Mouse (Mus musculus) monocyte, adult 5-6 weeks (primary cell): Measurements from ENCODE around the gene Jph2. TPM values are rescaled to one million over a fixed set of nuclear protein-coding genes. Genes with fewer than 3 reads are reported as not detected.

Source experiments
- ATAC-seq: fragments of 153-309, 156-312 bp; replicated peaks from 2 replicates; pipeline ENCODE4 v1.8.0; 2017; ENCODE audit warnings: mild to moderate bottlenecking; ENCODE audit not compliant: low TSS enrichment, insufficient number of reproducible peaks, severe bottlenecking, poor library complexity, low FRiP score
- total RNA-seq: library from RNA; stranded (forward); fragments of 200-1000, 200-491, 200-594 nt; gene quantifications from 3 replicates; pipeline ENCODE4 v1.2.3, GENCODE M21; 2017

Jph2 gene
- total RNA-seq, 1 experiment from 2014 or later = not detected

DNA sequence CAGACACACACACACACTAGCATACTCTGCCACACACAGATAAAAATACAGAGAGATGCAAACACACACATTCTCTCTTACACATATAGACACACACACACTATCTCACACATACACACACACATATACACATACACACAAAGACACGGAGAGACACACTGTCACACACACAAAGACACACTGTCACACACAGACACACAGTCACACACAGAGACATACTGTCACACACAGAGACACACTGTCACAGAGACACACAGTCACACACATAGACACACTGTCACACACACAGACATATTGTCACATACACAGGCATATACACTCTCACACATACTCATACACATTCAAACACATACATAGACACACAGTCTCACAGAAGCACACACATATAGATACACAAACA lies 25.2 kb downstream of the Jph2 start:
- no peak for ATAC-seq

DNA sequence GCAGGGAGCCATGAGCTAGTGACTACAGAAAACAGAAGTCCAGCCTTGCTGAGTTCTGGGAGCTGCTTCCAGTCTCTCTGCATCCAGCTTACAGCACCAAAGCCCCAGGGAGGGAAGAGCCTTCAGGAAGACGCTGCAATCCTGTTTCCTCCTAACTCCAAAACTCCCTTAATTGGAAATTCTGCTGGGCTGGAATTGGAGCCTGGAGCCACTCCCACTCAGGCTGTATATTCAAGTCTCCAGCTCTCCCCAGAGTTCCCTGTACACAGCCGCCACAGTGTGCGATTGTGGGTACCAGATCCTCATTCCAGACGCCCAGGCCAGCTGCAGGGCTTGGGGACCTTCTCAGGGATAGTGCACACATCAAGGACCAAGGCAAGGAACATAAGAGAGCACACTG lies 27.6 kb downstream of the Jph2 start:
- ATAC-seq = no peak

DNA sequence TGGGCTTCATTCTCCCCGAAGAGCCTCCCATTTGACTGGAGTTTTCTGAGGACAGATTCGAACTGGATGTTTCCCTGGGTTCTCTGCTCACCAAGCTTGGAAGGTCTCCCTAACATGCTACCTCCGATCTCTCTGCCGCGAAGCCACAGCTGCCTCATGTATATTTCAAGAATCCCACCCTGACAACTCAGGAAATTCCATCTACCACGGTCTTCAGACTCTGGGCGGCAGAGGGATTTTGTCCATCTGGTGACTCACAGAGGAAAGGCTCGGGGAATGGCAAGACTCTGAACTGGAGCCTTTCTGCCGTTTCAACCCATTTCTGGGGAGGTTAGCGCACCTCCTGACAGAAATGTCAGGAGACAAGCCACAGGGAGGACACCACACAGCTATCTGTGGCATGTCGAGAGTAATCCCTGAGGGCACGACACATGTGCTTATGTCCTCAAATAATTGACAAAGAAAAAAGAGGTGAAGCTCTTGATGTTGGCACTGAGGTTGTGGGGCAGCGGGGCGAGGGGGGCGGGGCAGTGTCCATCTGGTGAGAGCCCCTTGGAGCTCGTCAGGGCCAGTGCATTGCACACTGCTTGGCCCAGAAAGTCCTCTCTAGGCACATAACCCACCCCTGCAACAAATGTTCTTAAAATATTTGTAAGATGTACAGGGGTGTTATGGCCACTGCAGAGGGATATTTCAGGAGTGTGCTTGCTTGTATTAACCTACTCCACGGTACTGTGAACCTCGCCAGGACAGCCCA lies 32.8 kb downstream of the Jph2 start:
- no peak for ATAC-seq

DNA sequence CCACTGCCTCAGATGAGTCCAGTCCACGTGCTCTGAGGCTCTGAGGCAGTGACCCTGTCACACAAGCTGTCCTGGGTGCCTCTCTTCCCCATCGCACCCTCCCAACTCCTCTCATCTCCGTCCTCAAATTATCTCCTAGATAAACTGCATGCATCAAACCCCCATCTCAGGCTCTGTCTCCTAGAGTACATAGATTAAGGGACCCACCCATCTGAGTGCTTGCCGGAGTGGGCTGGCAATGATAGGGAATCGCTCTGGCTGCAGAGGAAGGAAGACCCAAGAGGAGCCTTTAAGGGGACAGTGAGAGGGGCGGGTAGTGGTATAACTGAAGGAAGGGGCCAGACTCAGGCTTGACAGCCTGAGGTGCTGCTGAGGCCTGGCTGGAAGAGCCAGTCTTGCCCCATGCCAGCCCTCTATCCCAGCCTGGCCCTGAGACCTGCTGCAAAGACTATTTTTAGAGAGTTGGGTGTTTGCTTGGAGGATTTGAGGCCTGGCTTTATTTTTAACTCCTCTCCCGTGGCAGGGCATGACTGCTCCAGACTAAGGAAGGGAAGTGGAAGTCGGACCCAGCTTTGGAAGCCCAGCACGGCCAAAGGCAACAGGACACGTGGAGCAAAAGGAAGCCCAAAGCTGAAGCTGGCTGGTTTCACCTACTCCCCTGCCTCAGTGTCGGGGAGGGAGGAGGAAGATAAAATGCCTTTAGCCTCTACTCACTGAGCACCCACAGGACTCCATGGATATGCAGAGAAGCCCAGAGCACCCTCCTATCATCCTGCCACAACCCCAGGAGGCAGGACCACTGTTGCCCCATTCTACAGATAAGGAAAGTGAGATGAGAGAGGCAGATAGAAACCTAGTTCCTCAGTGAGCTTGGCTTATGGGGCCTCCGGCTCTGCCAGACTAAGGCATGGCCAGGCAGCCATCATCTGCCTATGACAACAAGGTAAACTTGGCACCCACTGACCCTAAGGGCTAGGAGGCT lies 34.6 kb downstream of the Jph2 start:
- no peak for ATAC-seq

DNA sequence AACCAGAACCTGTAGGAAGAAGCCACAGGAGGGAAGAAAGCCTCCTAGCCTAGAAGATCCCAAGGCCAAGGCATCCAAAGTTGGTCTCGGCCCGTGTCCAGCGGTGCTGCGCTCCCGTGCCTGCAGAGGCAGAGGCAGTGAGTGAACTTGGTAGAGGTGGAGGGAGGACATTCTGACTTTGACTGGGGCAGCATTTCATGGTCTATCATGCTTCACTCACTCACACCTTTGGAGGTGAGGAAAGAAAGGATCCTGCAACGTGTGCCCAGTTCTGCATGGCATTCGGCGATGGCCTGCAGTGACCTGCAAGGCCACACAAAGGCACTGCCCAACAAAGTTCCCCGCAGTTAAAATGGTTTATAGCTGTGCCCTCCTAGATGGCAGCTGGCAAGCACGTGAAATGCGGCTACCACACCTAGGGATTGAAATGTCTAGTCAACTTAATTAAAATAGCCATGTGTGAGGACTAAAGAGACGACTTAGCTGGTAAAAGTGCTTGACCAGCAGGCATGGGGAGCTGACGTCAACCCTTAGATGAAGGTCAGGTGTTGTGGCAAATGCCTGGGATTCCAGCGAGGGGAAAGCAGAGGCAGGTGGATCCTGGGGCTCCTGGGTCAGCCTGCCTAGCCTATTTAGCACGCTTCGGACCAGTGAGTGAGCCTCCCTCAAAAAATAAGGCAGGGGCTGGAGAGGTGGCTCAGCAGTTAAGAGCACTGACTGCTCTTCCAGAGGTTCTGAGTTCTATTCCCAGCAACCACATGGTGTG lies 36.8 kb downstream of the Jph2 start:
- ATAC-seq = no peak

DNA sequence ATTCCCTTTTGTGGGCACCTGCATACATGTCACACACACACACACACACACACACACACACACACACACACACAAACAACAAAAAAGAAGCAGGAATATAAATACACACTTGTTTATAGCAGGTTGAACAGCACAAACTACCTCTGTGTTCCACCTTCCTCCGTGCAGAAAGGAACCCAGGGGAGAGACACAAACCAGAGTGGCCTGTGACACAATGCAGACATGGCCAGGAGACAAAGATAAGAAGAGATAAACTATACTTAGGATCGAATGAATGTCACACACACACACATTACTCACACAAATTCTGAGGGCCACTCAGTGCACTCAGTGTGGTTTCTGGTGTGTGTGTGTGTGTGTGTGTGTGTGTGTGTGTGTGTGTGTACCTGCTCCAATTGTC lies 38.5 kb downstream of the Jph2 start:
- ATAC-seq = no peak

DNA sequence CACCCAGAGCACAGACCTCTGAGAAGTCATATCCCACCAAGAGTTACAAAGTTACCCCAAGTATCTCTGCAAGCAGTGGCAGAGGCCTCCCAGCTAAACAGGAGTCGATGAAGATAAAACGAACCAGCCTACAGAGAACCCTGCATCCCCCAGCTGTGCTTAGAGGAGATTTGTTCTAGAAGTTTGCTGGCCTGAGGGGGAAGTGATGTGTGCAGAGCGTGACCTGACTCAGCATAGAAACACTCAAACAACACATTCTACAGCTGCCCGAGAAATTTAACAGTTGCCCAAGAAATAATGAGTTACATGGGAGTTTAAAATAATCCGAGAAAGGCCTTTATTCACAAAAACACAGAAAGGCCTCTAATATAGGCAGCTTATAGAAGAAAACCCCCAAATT lies 39.1 kb downstream of the Jph2 start:
- no peak for ATAC-seq

DNA sequence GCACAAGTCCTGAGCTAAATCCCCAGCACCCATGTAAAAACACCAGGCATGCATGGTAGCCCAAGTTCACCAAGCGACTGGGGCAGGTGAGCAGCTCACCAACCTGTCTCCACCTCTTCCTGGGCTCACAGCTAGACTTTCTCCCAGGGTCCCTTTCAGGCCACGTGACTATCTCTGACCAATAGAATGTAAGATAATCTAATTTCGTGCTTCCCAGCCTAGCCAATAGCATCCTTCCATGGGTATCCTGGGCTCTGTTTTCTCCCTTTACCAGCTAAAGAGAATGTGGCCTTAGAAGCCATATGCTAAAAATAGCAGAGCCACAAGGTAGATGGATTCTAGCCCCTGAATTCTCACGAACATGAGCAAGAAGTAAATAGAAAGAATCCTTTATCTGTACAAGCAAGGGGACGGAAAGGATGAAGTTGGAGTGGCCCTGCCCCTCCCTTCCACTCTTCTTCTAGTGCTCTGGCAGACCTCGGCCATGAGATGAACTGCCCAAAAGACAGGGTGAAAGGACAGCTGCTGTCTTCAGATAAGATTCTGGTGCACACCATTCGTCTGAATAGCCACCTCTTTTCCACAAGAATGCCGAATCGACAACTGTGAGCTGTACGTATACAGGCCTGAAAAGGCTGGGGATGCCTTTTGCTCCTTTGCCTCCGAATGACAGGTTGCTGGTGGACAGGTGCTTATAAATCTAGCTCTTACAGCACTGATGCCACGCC lies 41.5 kb downstream of the Jph2 start:
- no peak for ATAC-seq

DNA sequence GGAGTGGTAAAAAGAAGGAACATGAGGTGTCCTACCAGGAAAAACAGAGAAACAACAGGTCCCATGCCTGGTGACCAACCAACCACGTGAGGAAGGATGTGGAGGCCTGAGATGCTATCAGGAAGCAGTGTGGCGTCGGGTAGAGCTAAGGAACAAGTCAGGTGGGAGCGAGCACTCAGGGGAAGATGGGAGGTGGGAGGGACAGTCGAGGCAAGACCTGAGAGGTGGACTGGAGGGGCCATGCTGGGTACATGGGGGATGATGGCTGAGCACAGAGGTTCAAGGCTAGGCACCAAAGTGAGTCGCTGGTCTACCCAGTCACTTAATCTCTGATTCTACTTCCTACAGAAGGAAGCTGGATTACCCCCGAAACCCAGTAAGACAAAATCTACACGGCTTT lies 42.1 kb downstream of the Jph2 start:
- no peak for ATAC-seq

DNA sequence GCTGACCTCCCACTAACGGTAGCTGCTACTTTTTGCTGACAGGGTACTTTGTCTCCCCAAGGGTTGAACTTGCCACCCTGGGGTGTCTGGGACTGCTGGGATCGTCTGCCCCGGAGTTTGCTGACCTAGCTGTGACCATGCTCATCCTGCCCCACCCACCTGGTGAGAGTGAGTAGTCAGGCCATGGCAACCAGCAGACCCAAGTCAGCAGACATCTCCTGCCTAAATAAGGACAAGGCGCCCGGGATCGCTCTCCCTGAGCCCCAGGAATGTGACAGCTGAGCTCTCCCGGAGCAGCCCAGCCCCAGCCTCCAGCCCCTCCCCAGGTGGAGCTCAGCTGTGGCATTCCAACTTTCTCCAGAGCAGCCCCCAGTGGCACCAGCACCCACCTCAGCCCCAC lies 44.1 kb downstream of the Jph2 start:
- ATAC-seq = no peak

DNA sequence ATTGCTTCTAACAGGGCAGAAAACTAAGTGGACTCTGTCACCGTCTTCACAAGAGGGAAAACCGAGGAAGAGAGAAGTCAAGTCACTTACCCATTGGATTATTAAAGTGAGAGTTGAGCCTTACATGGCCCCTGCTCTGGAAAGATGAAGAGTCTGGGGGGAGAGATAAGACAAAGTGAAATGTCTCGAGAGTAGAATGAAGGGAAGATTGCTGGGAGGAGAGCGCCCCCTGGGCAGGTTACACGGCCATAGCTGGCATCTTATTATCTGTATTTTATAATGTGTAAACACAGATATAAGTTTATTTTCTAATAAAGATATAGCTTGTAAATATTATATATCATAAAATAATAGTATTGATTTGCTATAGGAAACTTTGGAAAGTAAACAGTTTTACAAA lies 47.4 kb downstream of the Jph2 start:
- ATAC-seq = no peak

DNA sequence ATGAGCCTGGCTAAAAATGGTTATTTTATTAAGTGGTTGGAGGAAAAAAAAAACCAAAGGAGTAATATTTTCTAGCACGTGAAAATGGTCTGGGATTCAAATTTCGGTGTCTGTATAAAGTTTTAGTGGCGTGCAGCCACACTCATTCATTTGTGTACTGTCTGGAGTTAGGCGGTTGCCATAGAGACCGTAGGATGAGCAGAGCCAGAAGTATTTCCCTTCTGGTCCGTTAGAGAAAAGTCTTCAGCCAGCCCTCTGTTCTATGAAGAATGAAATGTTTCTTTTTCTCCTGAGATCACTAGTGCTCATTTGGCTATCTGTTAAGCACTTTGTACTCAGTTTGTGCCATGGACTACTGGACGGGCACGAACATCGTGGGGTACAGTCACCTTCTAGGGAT lies 48.4 kb downstream of the Jph2 start:
- ATAC-seq = no peak

DNA sequence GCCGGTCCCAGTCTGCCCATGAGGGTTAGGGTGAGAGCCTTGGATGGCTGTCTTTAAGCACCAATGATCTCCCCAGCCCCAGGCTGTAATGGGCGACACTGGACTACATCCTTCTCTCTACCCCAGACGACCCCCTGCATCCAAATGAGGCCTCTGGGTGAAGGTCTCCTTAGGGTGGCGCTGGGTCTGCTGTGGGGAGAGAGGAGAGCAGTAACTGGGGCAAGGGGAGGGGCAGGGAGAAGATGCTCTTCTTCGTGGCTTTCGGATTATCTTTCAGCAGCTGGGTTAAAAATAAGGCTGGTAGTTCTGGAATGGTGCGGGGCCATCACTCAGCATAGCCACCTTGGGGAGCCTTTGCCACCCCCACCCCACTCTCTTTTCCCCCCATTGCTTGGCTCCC lies 49.1 kb downstream of the Jph2 start:
- ATAC-seq = no peak

DNA sequence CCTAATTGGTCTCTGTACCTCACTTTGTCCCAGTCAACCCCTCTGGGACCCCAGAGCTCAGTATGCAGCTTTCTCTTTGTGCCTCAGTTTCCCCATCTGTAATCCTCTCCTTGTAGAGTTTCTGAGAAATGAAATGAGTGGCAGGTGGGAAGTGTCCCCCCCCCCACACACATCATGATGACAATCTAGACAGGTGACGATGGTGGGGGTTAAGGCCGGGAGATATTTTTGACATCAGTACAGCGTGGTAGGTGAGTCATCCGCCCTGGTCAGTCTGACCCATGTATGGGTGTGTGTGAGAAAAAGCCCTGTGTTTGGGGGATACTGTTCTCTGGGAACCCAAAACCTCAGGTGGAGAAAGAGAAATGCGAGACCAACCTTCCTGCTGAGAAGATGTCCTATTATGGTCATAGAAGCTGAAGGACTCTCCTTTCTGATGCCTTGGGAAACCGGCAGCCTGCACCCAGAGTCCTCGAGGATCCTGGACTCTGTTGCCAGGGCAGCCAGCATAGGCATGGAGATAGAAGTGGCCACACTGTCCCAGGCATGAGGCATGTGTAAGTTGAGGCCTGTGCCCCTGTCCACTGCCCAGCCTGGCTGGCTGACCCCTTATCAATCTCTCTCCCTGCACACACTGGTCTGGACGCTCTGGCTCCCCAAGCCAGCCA lies 50.1 kb downstream of the Jph2 start:
- no peak for ATAC-seq

DNA sequence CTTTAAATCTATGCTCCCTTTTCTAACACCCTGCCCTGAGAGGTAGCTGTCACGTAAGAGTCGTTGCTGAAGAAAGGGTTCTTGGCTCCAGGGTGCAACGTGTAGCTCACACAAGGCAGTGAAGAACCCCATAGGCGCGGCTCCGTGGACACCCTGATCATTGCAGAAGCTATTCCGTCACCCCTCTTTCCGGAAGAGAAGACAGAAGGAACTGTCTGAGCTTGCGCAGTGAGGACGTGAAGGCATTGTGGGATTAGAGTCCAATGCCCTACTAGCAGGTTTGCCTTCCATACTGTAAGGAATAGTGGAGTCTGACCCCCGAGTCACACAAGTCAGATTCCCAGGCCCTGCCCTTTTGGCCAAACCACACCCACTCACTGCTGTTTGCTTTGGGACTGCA lies 51.3 kb downstream of the Jph2 start:
- no peak for ATAC-seq

DNA sequence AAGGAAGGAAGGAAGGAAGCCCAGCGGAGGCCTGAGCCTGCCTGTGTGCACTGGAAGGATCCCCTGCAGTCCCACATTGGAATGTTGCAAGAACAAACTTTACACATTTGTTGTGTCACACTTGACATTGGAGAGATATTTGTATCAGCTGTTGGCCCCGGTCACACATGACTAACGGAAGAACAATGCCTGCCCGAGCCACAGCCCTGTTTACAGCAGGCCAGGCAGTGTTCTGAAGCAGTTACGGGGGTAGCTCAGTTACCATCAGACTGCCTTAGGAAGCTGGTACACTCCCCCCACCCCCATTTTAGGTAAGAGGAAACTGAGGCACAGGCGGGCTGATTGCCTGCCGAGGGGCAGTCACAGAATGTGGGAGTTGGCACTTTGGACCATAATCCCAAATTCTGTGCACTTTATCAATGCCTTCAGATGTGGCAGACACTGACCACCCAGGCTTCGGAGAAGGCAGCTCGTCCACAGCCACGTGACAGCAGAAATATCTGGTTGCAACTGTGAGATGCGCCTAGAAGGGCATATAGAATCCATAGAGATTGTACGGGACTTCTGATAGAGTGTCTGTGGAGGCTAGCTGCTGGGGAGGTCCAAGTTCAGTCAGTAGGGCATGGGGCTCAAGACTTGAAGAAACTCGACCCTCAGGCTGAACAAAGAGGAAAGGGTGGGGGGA lies 52.7 kb downstream of the Jph2 start:
- no peak for ATAC-seq

DNA sequence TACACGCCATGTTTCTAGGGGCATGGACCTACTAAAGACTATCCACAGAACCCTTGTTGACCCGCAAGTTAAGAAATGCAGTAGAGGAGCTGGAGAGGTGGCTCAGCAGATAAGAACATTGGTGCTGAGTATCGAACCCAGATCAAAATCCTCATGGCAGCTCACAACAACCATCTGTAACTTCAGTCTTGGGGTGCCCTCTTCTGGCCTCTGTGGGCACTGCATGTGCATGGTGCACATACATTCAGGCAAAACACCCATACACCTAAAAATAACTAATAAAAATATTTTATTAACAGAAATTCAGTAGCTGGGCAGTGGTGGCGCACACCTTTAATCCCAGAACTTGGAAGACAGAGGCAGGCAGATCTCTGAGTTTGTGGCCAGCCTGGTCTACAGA lies 54.1 kb downstream of the Jph2 start:
- no peak for ATAC-seq

DNA sequence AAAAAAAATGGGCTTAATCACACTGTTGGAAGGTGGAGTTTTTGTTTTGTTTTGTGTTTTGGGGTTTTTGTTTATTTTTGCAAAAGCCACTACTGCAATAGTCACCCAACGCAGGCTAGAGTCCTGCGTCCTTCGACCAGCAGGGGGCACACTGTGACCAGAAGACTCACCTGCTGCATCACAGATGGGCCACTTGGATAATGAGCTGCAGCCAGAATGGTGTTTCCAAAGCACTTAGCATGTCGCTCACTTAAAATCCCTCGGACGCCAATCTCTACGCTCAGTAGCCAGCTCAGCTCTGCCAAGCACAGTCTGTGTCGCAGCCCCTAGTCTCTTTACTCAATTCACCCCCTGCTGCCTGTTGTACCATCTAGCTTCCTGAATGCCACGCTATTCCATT lies 57.5 kb downstream of the Jph2 start:
- ATAC-seq = no peak
